Mouse (Mus musculus): Measurements from ENCODE around the gene Rsu1.

Rsu1 gene

DNA sequence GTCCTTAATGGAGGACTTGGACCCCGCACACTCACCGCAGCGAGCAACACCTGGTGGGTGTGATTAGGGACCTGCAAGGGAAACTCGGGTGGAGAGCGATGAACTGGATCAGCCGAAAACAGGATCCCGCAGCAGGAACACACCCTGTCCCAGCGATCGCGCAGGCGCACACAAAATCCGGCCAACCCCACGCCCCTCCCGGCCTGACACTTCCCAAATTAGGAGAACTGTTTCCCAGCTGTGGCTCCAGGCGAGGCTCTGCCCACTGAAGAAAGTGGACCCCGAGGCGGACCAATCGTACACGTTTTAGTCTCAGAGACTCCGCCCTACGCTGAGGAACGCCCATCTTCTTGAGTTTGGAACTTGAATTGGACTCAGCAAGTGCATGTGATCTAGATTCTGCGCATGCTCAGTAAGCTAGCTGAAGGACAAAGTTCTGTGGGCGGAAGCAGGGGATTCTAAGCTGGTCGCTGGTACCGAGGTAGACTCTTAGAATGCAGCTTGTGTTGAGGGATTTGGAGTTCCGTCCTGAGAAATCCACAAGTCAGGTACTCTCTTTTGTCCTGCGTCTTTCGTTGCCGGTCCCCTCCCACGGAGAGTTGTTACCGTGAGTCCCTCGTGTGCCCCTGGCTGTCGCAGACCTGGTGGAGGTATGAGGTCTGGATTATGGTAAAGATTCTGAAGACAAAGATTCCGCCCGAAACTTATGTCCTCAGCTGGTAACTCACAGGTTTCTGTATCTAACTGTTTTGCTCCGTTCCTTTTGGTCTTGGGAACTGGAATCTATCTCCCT lies at the start of gene Rsu1:
Gene Rsu1 (minus strand): TSS at position 251 of the 793 bp plus-strand sequence.
- in situ Hi-C loops (cut with MboI, MseI) = loop anchor here (5.0 to 25.0 kb wide), 5 partner anchors 301 to 834 kb away; partner anchors contain the start of gene Vim (in 1 of the 2)

DNA sequence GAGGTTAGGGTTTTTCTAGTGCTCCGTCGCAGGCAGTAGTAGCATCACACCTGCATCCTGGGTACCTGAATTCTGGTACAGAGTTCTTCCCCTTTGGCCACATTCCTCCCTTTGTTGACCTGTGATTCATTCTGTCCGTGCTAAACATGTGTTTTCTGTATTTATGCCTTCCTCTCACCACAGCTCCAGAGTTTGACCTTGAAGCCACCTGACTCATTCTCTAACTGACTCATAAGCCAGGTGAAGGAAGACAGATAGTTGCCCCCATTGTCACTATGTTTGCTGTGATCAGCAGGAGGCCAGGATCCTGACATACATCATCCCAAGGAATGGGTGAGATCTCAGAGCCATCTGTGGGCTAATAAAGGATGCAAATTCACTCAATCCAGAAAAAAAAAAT lies 32.2 kb upstream of the Rsu1 start:
- in situ Hi-C loops (cut with MboI, MseI) = no loop called here

DNA sequence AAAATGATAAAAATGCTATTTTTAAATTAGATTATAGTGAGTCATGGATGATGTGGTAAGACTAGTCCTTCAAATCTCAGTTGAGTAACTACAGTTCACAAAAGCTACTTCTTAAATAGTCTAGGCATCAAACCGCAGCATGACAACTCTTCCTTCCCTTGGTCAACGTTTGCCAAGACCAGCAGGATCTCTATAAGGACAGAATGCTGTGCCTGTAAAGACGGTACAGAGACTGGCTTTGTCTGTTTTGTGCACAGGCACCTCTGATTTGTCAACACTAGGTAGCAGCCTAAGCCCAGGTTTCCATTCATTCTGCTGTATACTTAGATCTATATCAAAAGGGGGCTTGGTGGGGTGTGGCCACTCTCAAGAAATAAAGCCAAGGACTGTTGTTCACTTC lies 27.8 kb upstream of the Rsu1 start:
- in situ Hi-C loops (cut with MboI, MseI) = loop anchor here in 1 of 2 experiments (10.0 kb wide), 1 partner anchor 226 kb away; no protein-coding TSS in a partner anchor

DNA sequence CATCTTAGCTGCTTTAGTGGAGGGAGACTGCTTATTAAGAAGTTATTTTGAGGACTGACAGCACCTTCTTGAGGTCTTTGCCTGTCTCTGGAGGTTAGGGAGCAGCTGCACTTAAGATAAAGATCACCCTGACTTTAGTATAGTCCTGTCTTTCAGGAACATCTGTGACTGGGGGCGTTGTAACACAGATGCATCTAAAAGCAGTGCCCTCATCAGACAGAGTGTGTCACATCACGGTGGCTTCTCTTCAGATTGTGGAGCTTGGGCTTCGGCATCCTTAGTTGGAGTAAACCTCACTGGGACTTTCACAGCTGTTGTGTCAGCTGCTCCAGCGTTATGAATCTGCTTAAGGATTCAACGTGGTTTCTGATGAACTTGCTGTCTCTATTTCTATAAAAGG lies 26.5 kb upstream of the Rsu1 start:
- in situ Hi-C loops (cut with MboI, MseI) = loop anchor here in 1 of 2 experiments (10.0 kb wide), 1 partner anchor 227 kb away; no protein-coding TSS in a partner anchor

DNA sequence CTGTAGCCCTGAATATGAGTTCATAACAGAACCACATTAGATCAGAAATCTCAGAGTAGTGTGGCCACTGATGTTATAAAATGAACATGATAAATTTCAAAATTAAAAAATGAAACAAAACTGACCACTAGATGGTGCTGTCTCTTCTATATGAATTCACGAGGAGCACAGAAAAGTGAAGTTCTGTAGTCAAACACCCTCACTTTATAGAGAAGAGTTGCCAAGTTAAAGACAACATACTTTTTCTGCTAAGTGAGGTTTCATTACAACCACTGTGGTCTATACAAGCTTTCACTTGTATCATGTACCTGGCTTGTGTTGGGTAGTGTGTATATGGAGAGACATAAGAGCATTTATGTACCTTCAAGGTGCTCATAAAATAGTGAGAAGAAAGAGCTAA lies 19.4 kb upstream of the Rsu1 start:
- in situ Hi-C loops (cut with MboI, MseI) = loop anchor here in 1 of 2 experiments (10.0 kb wide), 1 partner anchor 234 kb away; no protein-coding TSS in a partner anchor

DNA sequence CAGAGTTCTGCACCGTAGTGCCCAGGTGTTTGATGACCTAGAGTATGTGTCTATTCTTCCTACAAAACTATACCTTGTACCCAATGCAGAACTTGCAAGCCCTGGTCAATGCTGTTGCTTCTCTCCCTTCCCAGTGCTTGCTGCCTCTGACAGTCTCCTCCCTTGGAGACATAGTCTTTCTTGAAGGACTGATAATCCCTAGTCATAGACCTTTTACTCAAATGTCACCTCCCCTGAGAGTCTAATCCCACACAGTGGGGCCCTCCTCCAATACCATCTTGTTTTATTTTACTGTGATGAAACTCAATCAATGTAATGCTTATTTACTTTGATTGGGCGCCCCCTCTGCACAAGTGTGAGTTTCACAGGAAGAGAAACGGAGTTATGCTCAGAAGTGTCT lies 18.9 kb upstream of the Rsu1 start:
- in situ Hi-C loops (cut with MboI, MseI) = loop anchor here in 1 of 2 experiments (10.0 kb wide), 1 partner anchor 235 kb away; no protein-coding TSS in a partner anchor

DNA sequence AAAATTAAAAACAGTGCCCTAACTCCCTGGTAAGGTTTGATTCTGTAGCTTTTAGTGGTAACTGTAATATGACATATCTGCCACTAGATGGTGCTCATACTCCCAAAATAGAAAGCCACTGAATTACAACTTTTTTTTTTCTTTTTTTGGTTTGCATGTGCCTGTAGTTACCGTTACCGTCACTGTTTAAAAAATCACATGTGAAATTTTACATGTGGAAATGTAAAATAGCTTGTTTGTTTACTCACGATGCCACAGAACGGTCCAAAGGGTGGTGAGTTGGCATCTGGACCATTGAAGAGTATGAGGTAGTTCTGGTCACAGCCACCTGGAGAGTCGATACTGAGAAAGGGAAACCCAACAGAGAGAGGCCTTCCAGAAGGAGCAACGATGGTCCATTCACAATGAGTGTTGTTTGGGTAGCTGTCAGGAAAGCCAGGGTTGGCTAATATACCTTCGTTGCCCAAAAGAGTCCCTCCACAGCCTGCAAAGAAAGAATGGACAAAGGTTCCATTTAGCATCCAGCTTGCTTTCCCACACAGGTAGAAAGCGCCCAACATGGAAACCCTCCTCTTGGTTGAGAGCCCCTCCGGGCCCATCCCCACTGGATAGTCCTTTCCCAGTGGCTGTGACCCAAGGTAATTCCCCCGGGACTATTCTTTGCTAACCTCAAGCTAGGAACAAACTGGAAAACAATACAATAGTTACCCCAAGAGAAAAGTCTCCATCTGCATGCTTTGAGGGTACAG lies 7.1 kb upstream of the Rsu1 start:
- in situ Hi-C loops (cut with MboI, MseI) = loop anchor here in 1 of 2 experiments (10.0 kb wide), 1 partner anchor 767 kb away; no protein-coding TSS in a partner anchor

DNA sequence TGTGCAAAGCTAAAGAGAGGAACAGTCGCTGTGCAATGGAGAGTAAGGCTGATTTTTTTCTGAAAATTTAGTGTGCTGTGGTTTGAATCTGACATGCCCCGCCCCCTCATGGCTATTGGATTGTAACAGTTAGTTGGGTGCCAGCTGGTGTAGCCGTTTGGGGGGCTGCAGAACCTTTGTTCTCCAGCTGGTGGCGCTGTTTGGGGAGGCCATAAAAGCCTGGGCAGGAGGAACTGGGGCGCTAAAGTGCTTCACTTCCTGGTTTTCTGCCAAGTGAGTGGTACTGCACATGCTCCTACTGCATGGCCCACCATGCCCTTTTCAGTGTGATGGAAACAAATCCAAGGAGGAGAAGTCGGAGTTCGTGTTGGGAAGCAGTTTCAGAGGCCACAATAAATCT lies 4.7 kb upstream of the Rsu1 start:
- in situ Hi-C loops (cut with MboI, MseI) = loop anchor here in 1 of 2 experiments (10.0 kb wide), 1 partner anchor 769 kb away; no protein-coding TSS in a partner anchor

DNA sequence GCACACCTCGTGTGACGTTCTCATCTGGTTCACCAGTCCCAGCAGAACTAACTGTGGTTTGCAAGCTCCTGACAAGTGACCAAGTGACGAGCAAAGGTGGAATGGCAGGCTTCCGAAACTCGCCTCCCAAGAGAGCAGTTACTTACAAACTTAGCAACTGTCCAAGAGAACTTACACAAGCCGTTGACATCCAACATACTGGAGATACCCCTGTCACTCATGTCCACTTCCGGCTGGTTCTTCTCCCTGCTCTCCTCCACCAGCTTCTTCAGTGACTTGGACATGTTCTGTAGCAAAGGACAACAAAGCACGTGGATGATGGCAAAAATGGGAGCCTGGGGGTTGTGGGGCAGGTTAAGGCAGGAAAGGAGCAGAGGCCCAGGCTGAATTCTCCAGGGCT lies 479 bp downstream of the Rsu1 start:
- in situ Hi-C loops (cut with MboI, MseI) = loop anchor here (5.0 to 25.0 kb wide), 5 partner anchors 302 to 833 kb away; partner anchors contain the start of gene Vim (in 1 of the 2)

DNA sequence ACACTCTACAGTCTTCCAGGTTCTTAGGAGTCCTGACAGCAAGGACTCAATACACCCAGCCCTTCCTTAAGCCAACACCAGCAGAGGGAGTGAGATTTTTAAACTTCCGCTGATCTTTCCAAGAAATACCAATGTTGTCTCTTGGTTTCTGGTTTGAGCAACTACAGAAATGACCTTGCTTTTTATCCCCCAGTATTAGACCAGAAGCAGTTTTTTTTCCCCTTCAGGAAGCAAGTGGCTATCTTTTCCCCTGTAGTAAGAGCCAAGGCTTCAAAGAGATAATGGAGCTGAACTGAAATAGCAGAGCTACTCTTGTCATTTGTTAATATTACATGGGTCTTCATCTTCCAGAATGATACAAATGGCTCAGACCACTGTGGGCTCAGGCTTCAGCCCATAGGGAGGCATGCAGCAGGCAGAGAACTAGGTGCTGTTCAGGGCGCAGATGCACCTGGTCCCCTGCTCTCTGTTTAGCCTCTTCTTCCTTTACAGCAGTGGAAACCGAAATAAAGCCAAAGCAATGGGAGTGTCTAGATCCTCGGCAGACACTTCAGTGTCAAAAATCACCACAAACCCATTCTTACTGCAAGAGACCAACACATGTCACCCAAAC lies 2.4 kb downstream of the Rsu1 start:
- in situ Hi-C loops (cut with MboI, MseI) = loop anchor here in 1 of 2 experiments (10.0 to 25.0 kb wide), 2 partner anchors 831 to 1416 kb away; no protein-coding TSS in a partner anchor

DNA sequence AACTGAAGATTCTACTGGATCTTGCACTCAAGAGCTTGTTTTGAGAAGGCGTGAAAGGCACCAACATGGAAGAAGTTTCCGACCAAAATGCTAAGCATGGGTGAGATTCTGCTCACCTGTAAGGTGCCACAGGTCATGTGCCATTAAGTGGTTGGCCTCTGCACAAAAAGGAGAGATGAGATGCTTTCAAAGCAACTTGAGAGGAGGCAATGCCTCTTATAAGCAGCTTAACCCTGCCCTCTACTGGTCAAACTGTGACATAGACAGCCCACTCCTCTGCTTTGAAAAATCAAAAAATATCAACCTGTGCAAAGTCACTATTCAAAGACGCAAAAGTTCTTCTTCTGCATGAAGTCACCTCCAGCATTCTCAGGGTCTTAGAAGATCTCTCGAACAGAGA lies 6.3 kb downstream of the Rsu1 start:
- in situ Hi-C loops (cut with MboI, MseI) = loop anchor here in 1 of 2 experiments (10.0 to 25.0 kb wide), 2 partner anchors 828 to 1420 kb away; no protein-coding TSS in a partner anchor

DNA sequence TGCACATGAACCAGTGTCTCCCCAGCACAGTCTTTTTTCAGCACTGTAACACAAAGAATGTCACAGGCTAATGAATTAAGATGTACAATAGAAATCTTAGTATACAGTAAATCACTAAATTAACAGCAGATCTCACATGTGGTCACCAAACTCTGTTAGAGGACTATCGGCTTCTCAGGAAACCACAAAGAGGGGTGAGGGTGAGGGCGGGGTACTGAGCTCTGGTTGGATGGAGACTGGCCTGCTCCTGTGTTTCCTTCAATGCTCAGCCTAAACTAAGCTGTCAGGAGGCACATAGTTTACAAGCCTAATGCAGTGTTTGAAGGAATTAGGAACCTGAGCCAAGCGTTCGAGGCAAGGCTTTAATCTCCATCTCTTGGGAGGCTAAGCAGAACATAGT lies 8.1 kb downstream of the Rsu1 start:
- in situ Hi-C loops (cut with MboI, MseI) = loop anchor here in 1 of 2 experiments (10.0 to 25.0 kb wide), 2 partner anchors 826 to 1422 kb away; no protein-coding TSS in a partner anchor

DNA sequence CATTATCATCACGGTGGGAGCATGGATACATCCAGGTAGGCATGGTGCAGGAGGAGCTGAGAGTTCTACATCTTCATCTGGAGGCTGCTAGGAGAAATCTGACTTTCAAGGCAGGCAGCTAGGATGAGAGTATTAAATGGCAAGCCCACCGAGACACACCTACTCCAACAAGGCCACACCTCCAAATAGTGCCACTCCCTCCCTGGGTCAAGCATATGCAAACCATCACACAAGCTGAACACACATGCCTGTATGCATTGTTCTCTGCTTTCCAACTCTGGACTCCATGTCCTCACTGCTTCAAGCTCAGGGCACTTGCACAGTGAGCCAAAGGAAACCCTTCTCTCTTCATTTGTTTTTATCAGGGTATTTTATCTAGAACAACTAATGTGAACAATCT lies 12.6 kb downstream of the Rsu1 start:
- in situ Hi-C loops (cut with MboI, MseI) = loop anchor here in 1 of 2 experiments (25.0 kb wide), 1 partner anchor 821 kb away; no protein-coding TSS in a partner anchor

DNA sequence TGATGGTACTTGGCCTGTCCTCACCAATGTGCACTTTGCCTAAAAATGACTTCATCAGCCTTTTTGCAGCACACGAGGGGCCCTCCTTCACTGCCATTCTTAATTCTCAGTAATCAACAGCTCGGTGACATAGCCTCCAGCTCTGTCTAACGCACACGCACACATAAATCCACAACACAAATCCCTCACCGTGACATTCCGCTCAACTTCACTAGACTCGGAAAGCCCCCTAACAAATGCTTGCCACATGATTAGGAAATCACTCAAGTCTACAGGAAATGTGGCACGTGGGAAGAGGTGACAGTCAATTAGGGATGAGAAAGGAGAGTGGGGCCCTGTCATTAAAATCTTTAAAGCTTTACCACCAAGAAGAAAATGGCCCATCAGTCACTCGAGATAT lies 30.5 kb downstream of the Rsu1 start:
- in situ Hi-C loops (cut with MboI, MseI) = loop anchor here (5.0 to 25.0 kb wide), 3 partner anchors 228 to 778 kb away; partner anchors contain the start of gene C1ql3 (in 1 of the 2)

DNA sequence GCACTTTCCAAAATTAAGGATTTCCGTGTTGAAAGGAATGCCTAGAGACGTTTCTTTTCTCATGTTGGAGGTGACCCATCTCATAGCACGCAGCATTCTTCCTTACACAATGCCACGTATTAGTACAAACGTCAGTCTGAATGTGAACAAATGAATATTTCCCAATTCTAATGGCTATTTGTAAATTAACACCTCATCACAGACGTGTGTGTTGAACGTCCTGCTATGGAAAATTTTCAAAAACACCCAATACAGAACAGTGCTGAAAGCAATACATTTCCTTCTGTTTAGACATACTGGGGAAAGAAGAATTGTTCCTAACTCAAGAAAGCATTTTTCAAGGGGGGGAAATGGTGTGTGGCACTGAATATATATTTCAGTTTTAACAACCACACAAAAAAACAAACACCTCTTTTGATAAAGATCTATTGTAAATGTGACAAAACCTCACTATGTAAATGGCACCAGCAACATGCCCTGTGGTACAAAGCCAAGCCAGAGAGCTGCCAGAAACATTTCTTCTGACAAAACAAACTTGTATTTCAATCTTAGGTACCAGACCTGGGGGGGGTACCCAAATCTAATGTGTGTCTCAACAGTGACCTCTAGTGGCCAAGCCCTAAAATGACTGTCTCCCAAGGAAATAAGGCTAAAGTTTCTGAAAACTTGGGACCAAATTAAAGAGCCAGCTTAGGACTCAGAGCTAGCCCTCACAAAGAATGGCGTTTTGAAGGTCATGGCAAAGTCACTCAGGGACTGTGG lies 33.9 kb downstream of the Rsu1 start:
- in situ Hi-C loops (cut with MboI, MseI) = loop anchor here (5.0 to 25.0 kb wide), 2 partner anchors 530 to 775 kb away; no protein-coding TSS in a partner anchor

DNA sequence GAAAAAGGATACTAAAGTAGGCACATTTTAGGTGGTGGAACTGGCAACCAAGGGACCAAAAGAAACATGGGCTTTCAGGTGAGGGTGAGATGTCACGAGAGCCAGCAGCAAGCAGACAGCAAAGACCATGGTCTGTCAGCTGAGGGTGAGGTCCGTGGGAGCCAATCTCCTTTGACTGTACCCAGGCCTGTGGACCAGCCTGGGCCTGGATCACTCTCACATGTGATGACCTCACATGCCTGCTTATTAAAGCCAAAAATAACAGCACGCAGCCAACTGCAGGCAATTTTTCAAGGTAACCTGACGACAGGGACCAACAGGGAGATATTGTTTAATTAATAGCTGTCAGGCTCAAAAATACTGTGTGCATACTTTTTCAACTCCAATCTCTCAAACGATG lies 35.5 kb downstream of the Rsu1 start:
- in situ Hi-C loops (cut with MboI, MseI) = loop anchor here (5.0 to 25.0 kb wide), 2 partner anchors 528 to 773 kb away; no protein-coding TSS in a partner anchor

DNA sequence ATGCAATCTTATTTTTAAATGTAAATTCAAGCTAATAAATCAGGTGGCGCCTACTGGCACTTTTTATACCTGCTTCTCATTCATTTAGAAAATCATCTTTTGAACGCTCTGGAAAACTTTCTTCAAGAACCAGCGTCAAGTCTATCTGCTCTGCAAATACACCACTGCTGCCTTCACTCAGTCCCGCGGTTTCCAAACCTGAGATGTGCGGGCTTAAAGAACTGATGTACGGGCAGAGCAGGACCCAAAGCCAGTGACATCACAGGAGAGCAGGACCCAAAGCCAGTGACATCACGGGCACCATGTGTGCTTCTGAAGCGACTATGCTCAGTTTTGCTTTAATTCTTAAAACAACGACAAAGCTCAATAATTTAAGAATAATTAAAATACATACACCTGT lies 36.4 kb downstream of the Rsu1 start:
- in situ Hi-C loops (cut with MboI, MseI) = loop anchor here (5.0 to 25.0 kb wide), 2 partner anchors 527 to 772 kb away; no protein-coding TSS in a partner anchor

DNA sequence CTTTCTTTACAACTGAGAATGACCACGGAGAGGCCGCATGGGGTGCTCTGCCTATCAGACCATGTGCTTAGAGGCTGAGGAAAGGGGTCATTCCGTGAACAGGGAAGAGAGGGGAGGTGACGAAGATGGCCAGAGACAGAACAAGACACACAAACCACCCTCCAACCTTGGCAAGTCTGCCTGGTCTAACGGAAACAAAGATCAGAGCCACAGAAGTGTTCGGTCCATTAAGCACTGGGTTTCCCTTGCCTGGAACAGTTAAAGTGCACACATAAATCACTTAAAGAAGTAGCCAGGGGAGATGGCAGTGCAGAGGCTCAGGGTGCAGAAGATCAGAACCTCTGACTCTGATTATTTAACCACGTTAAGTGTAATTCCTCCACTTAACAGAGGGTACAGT lies 37.3 kb downstream of the Rsu1 start:
- in situ Hi-C loops (cut with MboI, MseI) = loop anchor here in 1 of 2 experiments (25.0 kb wide), 1 partner anchor 772 kb away; no protein-coding TSS in a partner anchor

DNA sequence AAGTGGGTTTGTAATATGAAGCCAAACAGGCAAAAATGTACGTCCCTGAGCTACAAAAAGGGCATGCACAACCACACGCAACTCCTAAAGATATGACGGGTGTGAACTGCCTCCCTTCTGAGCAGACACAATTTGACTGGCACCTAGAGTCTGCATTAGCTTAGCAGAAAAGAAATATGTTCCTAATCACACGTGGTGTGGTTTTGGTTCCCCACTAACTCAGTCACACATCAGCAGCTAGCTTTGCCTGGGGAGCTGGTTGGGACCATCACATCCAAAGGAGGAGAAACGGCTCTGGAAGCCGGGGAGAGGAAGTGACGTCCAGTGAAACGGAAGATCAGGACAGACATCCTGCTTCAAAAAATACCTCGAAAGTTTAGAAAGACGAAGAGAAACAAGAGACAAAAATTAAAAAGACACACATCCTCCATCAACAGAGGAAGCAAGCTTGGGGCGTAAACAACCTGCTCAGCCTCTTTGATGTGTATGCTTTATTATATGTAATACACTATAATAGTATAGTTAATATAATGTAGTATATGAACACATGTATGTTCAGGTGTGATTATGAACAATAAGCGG lies 37.9 kb downstream of the Rsu1 start:
- in situ Hi-C loops (cut with MboI, MseI) = loop anchor here in 1 of 2 experiments (25.0 kb wide), 1 partner anchor 771 kb away; no protein-coding TSS in a partner anchor
